Comparison of ENCODE assay signal across 8 mouse cellular contexts in the genomic region with DNA sequence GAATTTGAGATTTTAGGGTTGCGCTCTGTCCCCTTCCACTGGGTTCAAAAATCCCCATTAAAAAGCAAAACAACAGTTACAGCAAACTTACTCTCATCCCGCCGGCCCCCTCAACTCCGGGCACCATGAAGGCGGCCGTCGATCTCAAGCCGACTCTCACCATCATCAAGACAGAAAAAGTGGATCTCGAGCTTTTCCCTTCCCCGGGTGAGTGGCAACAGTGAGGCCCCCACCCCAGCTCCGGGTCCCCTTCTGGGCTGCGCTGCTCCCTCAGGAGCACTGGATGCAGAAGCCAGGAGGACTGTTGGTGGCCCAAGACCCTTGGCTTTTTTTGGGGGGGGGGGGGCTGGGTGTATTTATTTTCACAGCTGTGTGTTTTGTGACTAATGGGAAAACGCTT.
DNase-seq lines count a peak whose midpoint lies in the region; ATAC-seq and TF ChIP-seq lines count a peak whose summit lies in the region.

No protein-coding gene starts in this region.

- TF ChIP-seq CTCF in heart, postnatal 0 days (IDR thresholded peaks at IDR 0.05; ENCODE audit: low read depth): no peak

- no peak for DNase-seq in heart, postnatal 0 days (ENCODE audit: low spot score)
- no peak for DNase-seq in heart, adult 8-10 months (ENCODE audit: low spot score)
- peak; percentile 9 for DNase-seq in MN1 (ENCODE audit: low spot score)
- DNase-seq in adrenal gland, postnatal 25 days: no peak
- no peak for DNase-seq in left cerebral cortex, postnatal 4 days
- no peak for DNase-seq in cerebellum, adult 11 months

- peak overlapping the region; percentile 69 for H3K4me2 ChIP-seq in heart, postnatal 0 days (ENCODE audit: low read depth, low read length)
- H3K4me2 ChIP-seq in hindbrain, embryonic 12.5 days (replicated peaks): peak overlapping the region; percentile 76
- H3K4me2 ChIP-seq in midbrain, embryonic 12.5 days (replicated peaks): peak overlapping the region; percentile 79

- peak overlapping the region; percentile 73 for H3K9ac ChIP-seq in heart, postnatal 0 days (replicated peaks; ENCODE audit: low read depth, low read length)
- peak overlapping the region; percentile 61 for H3K9ac ChIP-seq in hindbrain, embryonic 12.5 days
- H3K9ac ChIP-seq in midbrain, embryonic 12.5 days (replicated peaks): peak overlapping the region; percentile 43; the same call in 1 of the 2 replicates

- H3K4me1 ChIP-seq in heart, postnatal 0 days (ENCODE audit: control insufficient read depth, insufficient read depth): no peaks in the 10 kb centered on the region; the same call in 1 of the 2 replicates
- H3K4me1 ChIP-seq in hindbrain, embryonic 12.5 days: peaks cover 8% of the 10 kb centered on the region
- peaks cover 7% of the 10 kb centered on the region for H3K4me1 ChIP-seq in midbrain, embryonic 12.5 days

- peak overlapping the region; percentile 72 for H3K4me3 ChIP-seq in heart, postnatal 0 days (ENCODE audit: low read depth, low read length)
- H3K4me3 ChIP-seq in hindbrain, embryonic 12.5 days: peak overlapping the region; percentile 61
- peak overlapping the region; percentile 55 for H3K4me3 ChIP-seq in midbrain, embryonic 12.5 days

- no peak for TF ChIP-seq EP300 in heart, postnatal 0 days (IDR thresholded peaks at IDR 0.05; ENCODE audit: low read depth)

- H3K27me3 ChIP-seq in heart, postnatal 0 days (ENCODE audit: control insufficient read depth, insufficient read depth, low read length): no peaks in the 10 kb centered on the region
- peaks cover 81% of the 10 kb centered on the region for H3K27me3 ChIP-seq in hindbrain, embryonic 12.5 days
- peaks cover 87% of the 10 kb centered on the region for H3K27me3 ChIP-seq in midbrain, embryonic 12.5 days

- WGBS in heart, postnatal 0 days: 1% methylated on average over 13 of the region's 13 CpGs
- under 1% methylated on average over 13 of the region's 13 CpGs for WGBS in hindbrain, embryonic 12.5 days
- under 1% methylated on average over 13 of the region's 13 CpGs for WGBS in midbrain, embryonic 12.5 days

- intact Hi-C loops in left cerebral cortex, postnatal 4 days (cut with DNase I): no loop called here

- peak overlapping the region; percentile 91 for H3K27ac ChIP-seq in heart, postnatal 0 days (ENCODE audit: low read depth)
- H3K27ac ChIP-seq in hindbrain, embryonic 12.5 days: peak overlapping the region; percentile 68
- H3K27ac ChIP-seq in midbrain, embryonic 12.5 days (replicated peaks): no peak overlapping the region

- ATAC-seq in heart, postnatal 0 days (ENCODE audit: insufficient read depth, low read depth): peak; percentile 14
- peak; percentile 63 for ATAC-seq in hindbrain, embryonic 12.5 days (ENCODE audit: low FRiP score)
- peak; percentile 47; the same call in 1 of the 2 replicates for ATAC-seq in midbrain, embryonic 12.5 days (ENCODE audit: low FRiP score, low read depth)

- no peaks in the 10 kb centered on the region for H3K9me3 ChIP-seq in heart, postnatal 0 days (replicated peaks; ENCODE audit: control insufficient read depth, low read length)
- no peaks in the 10 kb centered on the region for H3K9me3 ChIP-seq in hindbrain, embryonic 12.5 days (replicated peaks)
- H3K9me3 ChIP-seq in midbrain, embryonic 12.5 days: no peaks in the 10 kb centered on the region

- H3K36me3 ChIP-seq in heart, postnatal 0 days (replicated peaks; ENCODE audit: control insufficient read depth, insufficient read depth, low read length): no peaks in the 10 kb centered on the region
- H3K36me3 ChIP-seq in hindbrain, embryonic 12.5 days: no peaks in the 10 kb centered on the region
- H3K36me3 ChIP-seq in midbrain, embryonic 12.5 days: no peaks in the 10 kb centered on the region
